Mouse (Mus musculus): ENCODE data around the gene Nudt22. TPM values are rescaled to one million over a fixed set of nuclear protein-coding genes. Genes with fewer than 3 reads are reported as not detected.

Nudt22 gene
- polyA plus RNA-seq, 1 experiment from 2014 or later: 24.9 TPM

- no peak for ATAC-seq
- Histone ChIP-seq H3K36me3 (ENCODE audit: insufficient read depth, low read length) (peaks cover 32% of the 10 kb centered on the region), H3K27me3 (replicated peaks; ENCODE audit: insufficient read depth, low read length) (no peaks in the 10 kb centered on the region), H3K9me3 (ENCODE audit: low read length) (no peaks in the 10 kb centered on the region), H3K9ac (replicated peaks; ENCODE audit: low read depth) (no peak overlapping the region), H3K4me2 (replicated peaks; ENCODE audit: low read depth, low read length) (no peak overlapping the region), H3K4me3 (ENCODE audit: low read depth, low read length) (no peak overlapping the region), H3K27ac (ENCODE audit: low read length) (peak overlapping the region; percentile 99), H3K4me1 (ENCODE audit: insufficient read depth, low read depth, low read length) (peaks cover 16% of the 10 kb centered on the region; the same call in 1 of the 2 replicates)
- 40% methylated on average over 9 of the region's 9 CpGs for WGBS
- TF ChIP-seq CTCF (IDR thresholded peaks at IDR 0.05) (peak; percentile 74), EP300 (IDR thresholded peaks at IDR 0.05) (no peak)
- peak; percentile 77 for DNase-seq (ENCODE audit: low spot score)
Measured at GRCm38 (mm10) chr19:6954046-6954445, 41.9 kb downstream of the Nudt22 start.

- TF ChIP-seq EP300 (IDR thresholded peaks at IDR 0.05) (peak; percentile 59), CTCF (IDR thresholded peaks at IDR 0.05) (no peak)
- peak overlapping the region; percentile 43 for H3K9ac ChIP-seq (replicated peaks; ENCODE audit: low read depth)
- H3K9me3 ChIP-seq (ENCODE audit: low read length): no peaks in the 10 kb centered on the region
- peaks cover 16% of the 10 kb centered on the region; the same call in 1 of the 2 replicates for H3K4me1 ChIP-seq (ENCODE audit: insufficient read depth, low read depth, low read length)
- peak overlapping the region; percentile 91 for H3K4me2 ChIP-seq (replicated peaks; ENCODE audit: low read depth, low read length)
- no peaks in the 10 kb centered on the region for H3K27me3 ChIP-seq (replicated peaks; ENCODE audit: insufficient read depth, low read length)
- peak overlapping the region; percentile 99 for H3K27ac ChIP-seq (ENCODE audit: low read length)
- peaks cover 20% of the 10 kb centered on the region; the same call in 1 of the 2 replicates for H3K36me3 ChIP-seq (ENCODE audit: insufficient read depth, low read length)
- H3K4me3 ChIP-seq (ENCODE audit: low read depth, low read length): peak overlapping the region; percentile 8; the same call in 1 of the 2 replicates
- DNase-seq (ENCODE audit: low spot score): peak; percentile 91
- WGBS: 6% methylated on average over 3 of the region's 3 CpGs
- peak; percentile 60 for ATAC-seq
Measured at GRCm38 (mm10) chr19:6952712-6953037, 43.2 kb downstream of the Nudt22 start.

- Histone ChIP-seq H3K9ac (replicated peaks; ENCODE audit: low read depth) (peak overlapping the region; percentile 72), H3K4me3 (ENCODE audit: low read depth, low read length) (peak overlapping the region; percentile 64), H3K36me3 (ENCODE audit: insufficient read depth, low read length) (0 out of 2 replicates have a peak, but pooled peaks cover 16% of the 10 kb centered on the region), H3K27me3 (replicated peaks; ENCODE audit: insufficient read depth, low read length) (no peaks in the 10 kb centered on the region), H3K9me3 (ENCODE audit: low read length) (no peaks in the 10 kb centered on the region), H3K4me2 (replicated peaks; ENCODE audit: low read depth, low read length) (peak overlapping the region; percentile 91), H3K4me1 (ENCODE audit: insufficient read depth, low read depth, low read length) (peaks cover 16% of the 10 kb centered on the region; the same call in 1 of the 2 replicates), H3K27ac (ENCODE audit: low read length) (peak overlapping the region; percentile 99)
- no peak for TF ChIP-seq CTCF (IDR thresholded peaks at IDR 0.05)
- no peak; the same call in 1 of the 2 replicates for TF ChIP-seq EP300 (IDR thresholded peaks at IDR 0.05)
- WGBS: under 1% methylated on average over 31 of the region's 31 CpGs
- ATAC-seq (peak; percentile 71), DNase-seq (ENCODE audit: low spot score) (peak; percentile 93)
Measured at GRCm38 (mm10) chr19:6951994-6952711, 43.8 kb downstream of the Nudt22 start.

GRCm38 (mm10) chr19:6951381-6951968 lies 44.4 kb downstream of the Nudt22 start:
- DNase-seq (ENCODE audit: low spot score) (peak; percentile 99), ATAC-seq (peak; percentile 78)
- Histone ChIP-seq H3K4me1 (ENCODE audit: insufficient read depth, low read depth, low read length) (peaks cover 16% of the 10 kb centered on the region; the same call in 1 of the 2 replicates), H3K36me3 (ENCODE audit: insufficient read depth, low read length) (0 out of 2 replicates have a peak, but pooled peaks cover 9% of the 10 kb centered on the region), H3K4me3 (ENCODE audit: low read depth, low read length) (peak overlapping the region; percentile 64), H3K9ac (replicated peaks; ENCODE audit: low read depth) (peak overlapping the region; percentile 72), H3K27me3 (replicated peaks; ENCODE audit: insufficient read depth, low read length) (no peaks in the 10 kb centered on the region), H3K4me2 (replicated peaks; ENCODE audit: low read depth, low read length) (peak overlapping the region; percentile 91), H3K27ac (ENCODE audit: low read length) (peak overlapping the region; percentile 99), H3K9me3 (ENCODE audit: low read length) (no peaks in the 10 kb centered on the region)
- TF ChIP-seq EP300 (IDR thresholded peaks at IDR 0.05) (peak; percentile 96), CTCF (IDR thresholded peaks at IDR 0.05) (no peak; the same call in 1 of the 2 replicates)
- under 1% methylated on average over 35 of the region's 35 CpGs for WGBS

GRCm38 (mm10) chr19:6950613-6951153 lies 45.2 kb downstream of the Nudt22 start:
- no peaks in the 10 kb centered on the region for H3K27me3 ChIP-seq (replicated peaks; ENCODE audit: insufficient read depth, low read length)
- ATAC-seq (peak; percentile 3; the same call in 1 of the 2 replicates), DNase-seq (ENCODE audit: low spot score) (peak; percentile 75)
- H3K36me3 ChIP-seq (ENCODE audit: insufficient read depth, low read length): 0 out of 2 replicates have a peak, but pooled peaks cover under 1% of the 10 kb centered on the region
- no peaks in the 10 kb centered on the region for H3K9me3 ChIP-seq (ENCODE audit: low read length)
- peaks cover 16% of the 10 kb centered on the region; the same call in 1 of the 2 replicates for H3K4me1 ChIP-seq (ENCODE audit: insufficient read depth, low read depth, low read length)
- H3K4me2 ChIP-seq (replicated peaks; ENCODE audit: low read depth, low read length): peak overlapping the region; percentile 91
- peak overlapping the region; percentile 64 for H3K4me3 ChIP-seq (ENCODE audit: low read depth, low read length)
- TF ChIP-seq EP300 (IDR thresholded peaks at IDR 0.05) (no peak), CTCF (IDR thresholded peaks at IDR 0.05) (no peak)
- under 1% methylated on average over 26 of the region's 28 CpGs for WGBS
- H3K9ac ChIP-seq (replicated peaks; ENCODE audit: low read depth): peak overlapping the region; percentile 69
- peak overlapping the region; percentile 99 for H3K27ac ChIP-seq (ENCODE audit: low read length)

- H3K4me1 ChIP-seq (ENCODE audit: insufficient read depth, low read depth, low read length): peaks cover 16% of the 10 kb centered on the region; the same call in 1 of the 2 replicates
- no peak for TF ChIP-seq EP300 (IDR thresholded peaks at IDR 0.05)
- no peak for TF ChIP-seq CTCF (IDR thresholded peaks at IDR 0.05)
- H3K9me3 ChIP-seq (ENCODE audit: low read length): no peaks in the 10 kb centered on the region
- peak overlapping the region; percentile 64 for H3K4me3 ChIP-seq (ENCODE audit: low read depth, low read length)
- H3K27ac ChIP-seq (ENCODE audit: low read length): no peak overlapping the region
- H3K36me3 ChIP-seq (ENCODE audit: insufficient read depth, low read length): no peaks in the 10 kb centered on the region
- WGBS: 62% methylated on average over 5 of the region's 5 CpGs
- no peak for DNase-seq (ENCODE audit: low spot score)
- H3K4me2 ChIP-seq (replicated peaks; ENCODE audit: low read depth, low read length): peak overlapping the region; percentile 91; the same call in 1 of the 2 replicates
- no peak for ATAC-seq
- peak overlapping the region; percentile 69 for H3K9ac ChIP-seq (replicated peaks; ENCODE audit: low read depth)
- no peaks in the 10 kb centered on the region for H3K27me3 ChIP-seq (replicated peaks; ENCODE audit: insufficient read depth, low read length)
Measured at GRCm38 (mm10) chr19:6949951-6950350, 46.0 kb downstream of the Nudt22 start.
